Mouse (Mus musculus) MEL (cell line): Measurements from ENCODE around the gene Itm2b.

Experiments used
- CHD1 ChIP-seq: IDR thresholded peaks from 2 replicates; pipeline ENCODE4 v1.6.1; 2012; ENCODE audit warnings: low read depth, mild to moderate bottlenecking, inconsistent platforms, low read length, improper control_type of control experiment
- MAX ChIP-seq: IDR thresholded peaks from 2 replicates; pipeline ENCODE4 v1.6.1; 2011; ENCODE audit warnings: low read length, improper control_type of control experiment
- NELFE ChIP-seq: IDR thresholded peaks from 2 replicates; pipeline ENCODE4 v1.6.1; 2011; ENCODE audit warnings: low read depth, low read length, improper control_type of control experiment
- POLR2A ChIP-seq, 2 experiments: IDR thresholded peaks; 2 replicates each; pipeline ENCODE4 v1.6.1; 2011 to 2012; ENCODE audit warnings: low read length in 2 of 2, mild to moderate bottlenecking in 2 of 2, control low read depth in 1 of 2, improper control_type of control experiment in 1 of 2, low read depth in 1 of 2, moderate library complexity in 1 of 2; ENCODE audit not compliant: control insufficient read depth in 1 of 2, insufficient read depth in 1 of 2, poor library complexity in 1 of 2
- RCOR1 ChIP-seq: IDR thresholded peaks from 2 replicates; pipeline ENCODE4 v1.6.1; 2012; ENCODE audit warnings: low read depth, mild to moderate bottlenecking, inconsistent platforms, low read length, improper control_type of control experiment
- SMC3 ChIP-seq: IDR thresholded peaks from 2 replicates; pipeline ENCODE4 v1.6.1; 2011; ENCODE audit warnings: low read depth, low read length, improper control_type of control experiment
- USF1 ChIP-seq: IDR thresholded peaks from 2 replicates; pipeline ENCODE4 v1.6.1; 2014; ENCODE audit warnings: low read depth, mild to moderate bottlenecking, inconsistent platforms, low read length, improper control_type of control experiment, moderate library complexity
- USF2 ChIP-seq, 2 experiments: IDR thresholded peaks; 2 replicates each; pipeline ENCODE4 v1.6.1; 2011 to 2012; ENCODE audit warnings: improper control_type of control experiment in 2 of 2, low read length in 2 of 2, borderline replicate concordance in 1 of 2, inconsistent platforms in 1 of 2, low read depth in 1 of 2, mild to moderate bottlenecking in 1 of 2; ENCODE audit not compliant: insufficient read depth in 1 of 2
- ZNF384 ChIP-seq: IDR thresholded peaks from 2 replicates; pipeline ENCODE4 v1.6.1; 2012; ENCODE audit warnings: low read depth, mild to moderate bottlenecking, inconsistent platforms, low read length, improper control_type of control experiment

GRCm38 (mm10) chr14:73395750-73396149 lies 10.7 kb upstream of the Itm2b start:
- TF ChIP-seq RCOR1, result no peak
- TF ChIP-seq POLR2A (IDR thresholded peaks at IDR 0.05; ENCODE audit: control insufficient read depth in 1 of 2, insufficient read depth in 1 of 2, low read depth in 1 of 2, low read length in 2 of 2, poor library complexity in 1 of 2), result no peak
- no peak for TF ChIP-seq USF1
- TF ChIP-seq ZNF384, result no peak
- TF ChIP-seq NELFE, result no peak
- TF ChIP-seq SMC3, result no peak
- TF ChIP-seq CHD1, result no peak
- TF ChIP-seq MAX, result no peak
- no peak for TF ChIP-seq USF2 (IDR thresholded peaks at IDR 0.05; ENCODE audit: borderline replicate concordance in 1 of 2, insufficient read depth in 1 of 2, low read depth in 1 of 2, low read length in 2 of 2)
